Mouse (Mus musculus) olfactory bulb, adult 2 months (tissue): ENCODE results near the gene Gnas.

Source experiments
- CTCF ChIP-seq: fragments of 200-500 bp; IDR thresholded peaks from 2 replicates; pipeline ENCODE4 v1.5.1; 2012; ENCODE audit warnings: low read depth, mild to moderate bottlenecking, low read length, moderate library complexity; ENCODE audit not compliant: insufficient read depth
- POLR2A ChIP-seq: fragments of 200-500 bp; IDR thresholded peaks from 2 replicates; pipeline ENCODE4 v1.6.1; 2012; ENCODE audit warnings: mild to moderate bottlenecking, low read depth, low read length, moderate library complexity; ENCODE audit not compliant: insufficient read depth

DNA sequence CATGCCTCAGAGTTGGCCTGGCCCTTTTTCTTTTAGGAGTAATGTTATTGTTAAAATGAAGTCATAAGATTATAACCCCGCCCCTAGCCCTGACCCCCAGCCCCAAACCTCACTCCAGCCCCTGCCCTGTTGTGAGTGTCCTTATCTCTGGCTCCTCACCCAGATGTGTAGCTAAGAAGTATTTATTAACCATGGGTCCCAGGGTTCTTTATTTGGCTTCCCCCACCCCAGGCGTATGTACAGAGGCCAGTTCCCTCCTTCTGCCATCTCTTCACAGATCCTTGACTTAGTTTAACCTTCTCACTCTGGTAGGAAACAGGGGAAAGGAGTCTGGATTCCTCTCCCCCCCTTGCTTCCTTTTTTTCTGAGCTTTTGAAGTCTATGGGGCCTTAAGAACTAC, 28.5 kb downstream of the Gnas start:
- no peak for TF ChIP-seq POLR2A
- TF ChIP-seq CTCF = no peak
